Mouse (Mus musculus) kidney, adult 18-20 months (tissue): ENCODE results near the gene Slc35e1.

Experiments
- DNase-seq: peaks from one replicate; pipeline ENCODE4 v3.0.0; 2021

Slc35e1 gene

DNA sequence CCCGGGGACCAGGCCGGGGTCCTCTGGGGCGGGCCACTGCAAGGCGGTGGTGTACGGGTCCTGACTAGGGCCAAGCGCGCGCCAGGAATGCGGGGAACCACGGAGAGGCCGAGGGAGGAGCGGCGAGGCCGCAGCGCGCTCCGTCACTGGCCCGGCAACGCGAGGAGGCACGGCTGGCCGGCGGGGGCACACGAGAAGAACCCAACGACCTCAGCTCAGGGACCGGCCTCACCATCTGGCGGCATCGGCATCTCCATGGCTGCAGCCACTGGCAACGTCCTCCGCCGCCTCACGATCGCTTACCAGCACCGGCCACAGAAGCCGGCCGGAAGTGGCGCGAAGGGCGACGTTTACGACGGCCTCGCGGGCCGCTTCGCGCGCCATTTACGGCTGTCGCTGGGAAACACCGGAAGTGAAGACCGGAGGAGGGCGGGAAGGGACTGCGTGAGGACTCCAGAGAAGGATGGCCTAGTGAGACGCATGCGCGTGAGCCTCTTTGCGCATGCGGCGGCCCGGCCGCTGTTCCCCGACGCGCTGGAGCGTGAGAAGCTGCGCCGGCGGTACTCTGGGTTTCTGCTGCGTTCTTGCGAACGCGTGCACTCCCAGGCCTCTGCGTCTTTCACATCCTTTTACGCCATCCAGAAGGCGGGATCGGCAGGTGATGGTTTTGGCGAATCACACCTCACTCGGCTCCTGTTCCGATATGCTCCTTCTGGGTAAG, 17.4 kb downstream of the Slc35e1 start, which contains the start of gene Cherp:
Cherp (minus strand) TSS at position 401 of the 721 bp plus-strand sequence.
- peak; percentile 96 for DNase-seq

DNA sequence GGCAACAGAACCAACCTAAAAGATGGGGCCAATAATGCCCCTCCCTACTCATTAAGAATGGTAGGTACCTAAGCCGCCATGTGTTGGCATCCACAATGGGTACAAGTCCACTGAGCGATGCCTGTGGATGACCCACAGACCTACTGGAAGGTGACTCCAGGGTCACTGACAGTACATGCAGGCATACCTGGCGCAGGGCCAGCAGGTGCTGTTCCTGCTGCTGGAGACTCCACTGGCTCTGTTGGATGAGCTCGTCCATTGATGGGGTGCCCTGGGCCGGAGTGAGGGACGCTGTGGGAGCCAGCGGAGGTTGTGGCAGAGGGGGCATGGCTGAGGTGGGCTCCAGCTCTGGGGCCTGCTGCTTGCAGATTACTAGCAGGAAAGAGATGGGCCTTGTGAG, 21.7 kb downstream of the Slc35e1 start:
- no peak for DNase-seq

- DNase-seq = no peak
Observed at GRCm38 (mm10) chr8:72469984-72470383, 22.4 kb downstream of the Slc35e1 start.

DNA sequence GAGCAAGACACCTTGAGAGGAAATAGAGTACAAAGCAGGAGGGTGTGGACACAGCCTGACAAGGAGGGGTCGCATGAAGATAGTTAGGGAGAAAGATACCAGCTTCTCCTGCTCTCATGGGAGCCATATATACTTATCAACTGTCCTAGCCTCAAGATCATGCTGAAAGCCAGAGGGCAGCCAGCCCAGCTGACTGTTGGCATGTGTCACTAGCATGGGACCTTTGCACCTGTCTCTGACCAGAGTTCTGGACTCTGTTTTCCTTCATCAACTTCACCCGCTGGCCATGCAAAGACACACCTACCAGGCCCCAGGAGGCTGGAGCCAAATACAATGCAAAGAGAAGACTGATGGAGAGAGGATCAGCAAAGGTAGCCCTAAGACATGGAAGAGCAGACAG, 23.2 kb downstream of the Slc35e1 start:
- peak; percentile 46 for DNase-seq

GRCm38 (mm10) chr8:72464211-72464610, 28.2 kb downstream of the Slc35e1 start:
- DNase-seq = no peak

GRCm38 (mm10) chr8:72459881-72460533, 32.4 kb downstream of the Slc35e1 start:
- DNase-seq = no peak

GRCm38 (mm10) chr8:72458457-72458856, 34.0 kb downstream of the Slc35e1 start:
- DNase-seq = no peak

GRCm38 (mm10) chr8:72457806-72458205, 34.6 kb downstream of the Slc35e1 start:
- no peak for DNase-seq

- no peak for DNase-seq
Observed at GRCm38 (mm10) chr8:72455317-72455716, 37.1 kb downstream of the Slc35e1 start.

- DNase-seq = no peak
Observed at GRCm38 (mm10) chr8:72453904-72454303, 38.5 kb downstream of the Slc35e1 start.

DNA sequence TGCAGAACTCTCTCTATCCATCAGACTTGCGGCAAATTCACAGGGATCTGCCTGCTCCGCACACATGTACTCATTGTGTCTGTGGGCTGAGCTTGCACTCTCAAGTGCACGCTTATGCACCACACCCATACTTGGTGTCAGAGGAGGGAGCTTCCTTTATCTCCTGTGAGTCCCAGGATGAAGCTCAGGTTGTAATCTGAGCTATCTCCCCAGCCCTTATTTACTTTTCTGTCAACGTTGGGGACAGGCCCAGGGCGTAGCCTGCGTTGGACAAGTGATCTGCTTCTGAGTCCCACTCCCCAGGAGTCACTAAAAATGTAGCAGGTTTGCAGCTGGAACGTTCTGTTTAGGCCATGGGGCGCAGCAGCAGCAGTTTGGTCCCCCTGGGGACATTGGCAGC, 40.9 kb downstream of the Slc35e1 start:
- no peak for DNase-seq

GRCm38 (mm10) chr8:72445071-72445470, 47.3 kb downstream of the Slc35e1 start:
- DNase-seq = no peak

DNA sequence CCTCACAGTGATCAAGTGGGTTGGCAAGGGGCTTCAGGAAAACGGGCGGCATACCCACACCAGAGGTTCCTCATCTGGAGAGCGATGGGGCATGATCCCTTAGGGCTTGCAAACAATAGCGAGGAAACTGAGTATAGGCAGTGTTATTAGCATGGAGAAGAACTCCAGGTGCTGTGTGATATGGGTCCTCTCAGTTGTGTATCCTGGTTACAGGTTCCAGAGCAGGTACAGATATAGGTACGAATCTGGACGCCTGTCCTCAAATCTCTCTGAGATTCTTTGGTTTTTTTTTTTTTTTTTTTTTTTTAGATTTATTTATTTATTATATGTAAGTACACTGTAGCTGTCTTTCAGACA, 48.4 kb downstream of the Slc35e1 start:
- DNase-seq = no peak

GRCm38 (mm10) chr8:72443338-72443993, 48.9 kb downstream of the Slc35e1 start, which contains the start of the genes Calr3 and 1700030K09Rik:
Calr3 (minus strand) TSS chr8:72443870.
1700030K09Rik (plus strand) TSS chr8:72443880.
- DNase-seq = peak; percentile 98

- DNase-seq = no peak
Observed at GRCm38 (mm10) chr8:72438248-72439015, 54.0 kb downstream of the Slc35e1 start.

DNA sequence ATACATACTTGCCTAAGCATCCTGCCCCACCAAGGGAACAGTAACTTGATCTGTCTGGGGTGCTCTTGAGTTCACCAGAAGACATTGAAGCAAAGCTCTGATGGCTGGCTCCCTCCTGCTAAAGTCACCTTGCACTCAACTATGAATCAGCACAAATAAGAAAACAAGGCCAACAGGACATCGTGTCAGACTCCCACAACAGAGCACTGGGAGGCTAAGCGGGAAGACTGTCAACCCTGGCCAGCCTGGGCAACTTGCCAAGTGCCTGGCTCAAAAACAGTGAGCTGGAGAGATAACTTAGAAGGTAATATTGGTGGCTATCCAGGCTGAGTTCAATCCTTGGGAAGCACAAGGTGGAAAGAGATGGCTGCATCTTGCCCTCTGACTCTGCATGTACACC, 57.5 kb downstream of the Slc35e1 start:
- DNase-seq = peak; percentile 68
